Mouse (Mus musculus) retina, embryonic 14.5 days (tissue): ENCODE results near the gene Litaf.

ENCODE experiments used
- DNase-seq: peaks from one replicate; pipeline ENCODE4 v3.0.0-alpha.2; 2015; ENCODE audit warnings: low spot score

Litaf gene

GRCm38 (mm10) chr16:11066029-11066832, at the start of gene Litaf:
TSS of gene Litaf (minus strand) at chr16:11066157.
- peak; percentile 99 for DNase-seq

GRCm38 (mm10) chr16:11109198-11109740, 43.3 kb upstream of the Litaf start:
- DNase-seq: peak; percentile 78

- no peak for DNase-seq
These were observed 38.9 kb upstream of the Litaf start for GRCm38 (mm10) chr16:11104905-11105304.

- no peak for DNase-seq
These were observed 31.3 kb upstream of the Litaf start for GRCm38 (mm10) chr16:11097301-11097700.

GRCm38 (mm10) chr16:11093717-11094386, 27.9 kb upstream of the Litaf start:
- DNase-seq: no peak

GRCm38 (mm10) chr16:11092523-11092922, 26.6 kb upstream of the Litaf start:
- no peak for DNase-seq

GRCm38 (mm10) chr16:11092061-11092460, 26.1 kb upstream of the Litaf start:
- DNase-seq: no peak

- no peak for DNase-seq
These were observed 25.0 kb upstream of the Litaf start for GRCm38 (mm10) chr16:11090836-11091570.

- DNase-seq: peak; percentile 54
These were observed 21.1 kb upstream of the Litaf start for GRCm38 (mm10) chr16:11086856-11087588.

- DNase-seq: no peak
These were observed 20.3 kb upstream of the Litaf start for GRCm38 (mm10) chr16:11086299-11086698.

GRCm38 (mm10) chr16:11084181-11084580, 18.2 kb upstream of the Litaf start:
- no peak for DNase-seq

GRCm38 (mm10) chr16:11078216-11078869, 12.4 kb upstream of the Litaf start:
- no peak for DNase-seq

- no peak for DNase-seq
These were observed 11.7 kb upstream of the Litaf start for GRCm38 (mm10) chr16:11077601-11078201.

GRCm38 (mm10) chr16:11073060-11073459, 7.1 kb upstream of the Litaf start:
- no peak for DNase-seq

- DNase-seq: no peak
These were observed 6.5 kb upstream of the Litaf start for GRCm38 (mm10) chr16:11072454-11072853.

- no peak for DNase-seq
These were observed 5.9 kb upstream of the Litaf start for GRCm38 (mm10) chr16:11071887-11072286.

GRCm38 (mm10) chr16:11071176-11071575, 5.2 kb upstream of the Litaf start:
- no peak for DNase-seq

GRCm38 (mm10) chr16:11069710-11070420, 3.9 kb upstream of the Litaf start:
- no peak for DNase-seq

- no peak for DNase-seq
These were observed 3.3 kb upstream of the Litaf start for GRCm38 (mm10) chr16:11069271-11069670.

GRCm38 (mm10) chr16:11068666-11069065, 2.7 kb upstream of the Litaf start:
- no peak for DNase-seq
